Mouse (Mus musculus) lung, embryonic 15.5 days (tissue): ENCODE measurements at regions not wholly inside any gene's neighbourhood (a gene's known extent, or its start where the extent isn't known, plus 50 kb on each side); places are given as distances from the start of the nearest gene placed in this dataset.

ENCODE experiments used
- ATAC-seq: fragments of 200-750 bp; cut with Nextera tagmentation; 2 replicates; pipeline ENCODE4 v1.8.0; 2017; ENCODE audit warnings: moderate number of reproducible peaks, borderline replicate concordance; ENCODE audit not compliant: low FRiP score, low TSS enrichment; ENCODE audit errors: extremely low read depth
- H3K27ac ChIP-seq: fragments of 300-500 bp; sonication (generic); 2 replicates; pipeline ENCODE4 v1.5.1; 2015; ENCODE audit warnings: moderate library complexity, mild to moderate bottlenecking, inconsistent platforms
- H3K27me3 ChIP-seq: fragments of 300-500 bp; sonication (generic); 2 replicates; pipeline ENCODE4 v1.6.1; 2015; ENCODE audit warnings: inconsistent platforms
- H3K36me3 ChIP-seq: fragments of 300-500 bp; sonication (generic); 2 replicates; pipeline ENCODE4 v1.6.1; 2015; ENCODE audit warnings: inconsistent platforms
- H3K4me1 ChIP-seq: fragments of 300-500 bp; sonication (generic); 2 replicates; pipeline ENCODE4 v1.6.1; 2015; ENCODE audit warnings: inconsistent platforms
- H3K4me2 ChIP-seq: fragments of 300-500 bp; sonication (generic); 2 replicates; pipeline ENCODE4 v1.6.1; 2015; ENCODE audit warnings: inconsistent platforms, mild to moderate bottlenecking, moderate library complexity
- H3K4me3 ChIP-seq: fragments of 300-500 bp; sonication (generic); 2 replicates; pipeline ENCODE4 v1.5.1; 2015; ENCODE audit warnings: mild to moderate bottlenecking, inconsistent platforms
- H3K9ac ChIP-seq: fragments of 300-500 bp; sonication (generic); 2 replicates; pipeline ENCODE4 v1.6.1; 2015; ENCODE audit warnings: inconsistent platforms
- H3K9me3 ChIP-seq: fragments of 300-500 bp; sonication (generic); 2 replicates; pipeline ENCODE4 v1.6.1; 2016; ENCODE audit warnings: inconsistent platforms
- WGBS: fragments of 180-500 bp; shearing (Covaris S2); methylation state at CpG from one replicate; pipeline ENCODE4 v1.1.7; 2015; 5-methylcytosine and 5-hydroxymethylcytosine counted together

- H3K4me1 ChIP-seq = no peaks in the 10 kb centered on the region
- no peak overlapping the region for H3K4me3 ChIP-seq
- ATAC-seq = no peak
- H3K4me2 ChIP-seq = no peak overlapping the region
- no peaks in the 10 kb centered on the region for H3K9me3 ChIP-seq
- H3K9ac ChIP-seq = no peak overlapping the region
- WGBS = 68% methylated on average over 5 of the region's 5 CpGs
- no peaks in the 10 kb centered on the region for H3K36me3 ChIP-seq
- no peaks in the 10 kb centered on the region for H3K27me3 ChIP-seq
- H3K27ac ChIP-seq = no peak overlapping the region
Measured at GRCm38 (mm10) chr1:89257945-89258344, 187.7 kb downstream of the Sh3bp4 start.

DNA sequence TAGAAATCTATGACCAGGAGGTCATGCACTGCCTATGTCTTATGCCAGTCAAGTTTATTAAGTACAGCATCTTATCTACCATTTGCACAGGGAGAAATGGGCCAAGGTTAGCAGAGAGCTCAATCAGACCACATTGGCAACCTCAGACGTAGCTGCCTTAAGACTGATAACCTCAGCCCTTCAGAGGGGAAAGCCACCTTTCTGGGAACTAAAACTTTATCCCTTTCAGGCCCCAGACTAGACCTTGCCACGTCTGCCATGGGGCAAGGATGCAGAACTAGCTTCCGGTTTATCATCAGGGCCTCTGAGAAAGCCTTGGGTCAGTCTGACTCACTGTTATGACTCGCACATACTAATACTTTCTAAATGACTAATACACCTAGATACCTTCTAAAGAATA is 188.8 kb upstream of the Agap1 start:
- no peak overlapping the region for H3K9ac ChIP-seq
- H3K27me3 ChIP-seq = no peaks in the 10 kb centered on the region

GRCm38 (mm10) chr1:89268806-89269205 is 185.8 kb upstream of the Agap1 start:
- Histone ChIP-seq H3K27me3 (no peaks in the 10 kb centered on the region), H3K27ac (no peak overlapping the region), H3K9me3 (no peaks in the 10 kb centered on the region), H3K4me2 (no peak overlapping the region), H3K9ac (no peak overlapping the region), H3K4me1 (no peaks in the 10 kb centered on the region), H3K4me3 (no peak overlapping the region), H3K36me3 (no peaks in the 10 kb centered on the region)
- no peak for ATAC-seq
- 39% methylated on average over 2 of the region's 2 CpGs for WGBS

More for the DNA sequence above, 188.8 kb upstream of the Agap1 start:
- Histone ChIP-seq H3K4me2 (no peak overlapping the region), H3K9me3 (no peaks in the 10 kb centered on the region), H3K4me3 (no peak overlapping the region), H3K4me1 (no peaks in the 10 kb centered on the region), H3K36me3 (no peaks in the 10 kb centered on the region), H3K27ac (no peak overlapping the region)
- no peak for ATAC-seq
- WGBS = 68% methylated on average over 4 of the region's 4 CpGs

GRCm38 (mm10) chr1:89271743-89272142 is 182.9 kb upstream of the Agap1 start:
- 53% methylated on average over 8 of the region's 8 CpGs for WGBS
- no peak overlapping the region for H3K4me3 ChIP-seq

GRCm38 (mm10) chr1:89273021-89273420 is 181.6 kb upstream of the Agap1 start:
- H3K9me3 ChIP-seq = no peaks in the 10 kb centered on the region
- ATAC-seq = no peak
- H3K9ac ChIP-seq = no peak overlapping the region
- no peaks in the 10 kb centered on the region for H3K36me3 ChIP-seq
- H3K4me1 ChIP-seq = no peaks in the 10 kb centered on the region
- 78% methylated on average over 10 of the region's 10 CpGs for WGBS
- H3K4me3 ChIP-seq = no peak overlapping the region
- H3K4me2 ChIP-seq = no peak overlapping the region
- H3K27me3 ChIP-seq = no peaks in the 10 kb centered on the region
- no peak overlapping the region for H3K27ac ChIP-seq

More at GRCm38 (mm10) chr1:89271743-89272142, 182.9 kb upstream of the Agap1 start:
- no peaks in the 10 kb centered on the region for H3K4me1 ChIP-seq
- H3K4me2 ChIP-seq = no peak overlapping the region
- no peak for ATAC-seq
- no peaks in the 10 kb centered on the region for H3K27me3 ChIP-seq
- H3K9me3 ChIP-seq = no peaks in the 10 kb centered on the region
- no peak overlapping the region for H3K27ac ChIP-seq
- H3K36me3 ChIP-seq = no peaks in the 10 kb centered on the region
- H3K9ac ChIP-seq = no peak overlapping the region

DNA sequence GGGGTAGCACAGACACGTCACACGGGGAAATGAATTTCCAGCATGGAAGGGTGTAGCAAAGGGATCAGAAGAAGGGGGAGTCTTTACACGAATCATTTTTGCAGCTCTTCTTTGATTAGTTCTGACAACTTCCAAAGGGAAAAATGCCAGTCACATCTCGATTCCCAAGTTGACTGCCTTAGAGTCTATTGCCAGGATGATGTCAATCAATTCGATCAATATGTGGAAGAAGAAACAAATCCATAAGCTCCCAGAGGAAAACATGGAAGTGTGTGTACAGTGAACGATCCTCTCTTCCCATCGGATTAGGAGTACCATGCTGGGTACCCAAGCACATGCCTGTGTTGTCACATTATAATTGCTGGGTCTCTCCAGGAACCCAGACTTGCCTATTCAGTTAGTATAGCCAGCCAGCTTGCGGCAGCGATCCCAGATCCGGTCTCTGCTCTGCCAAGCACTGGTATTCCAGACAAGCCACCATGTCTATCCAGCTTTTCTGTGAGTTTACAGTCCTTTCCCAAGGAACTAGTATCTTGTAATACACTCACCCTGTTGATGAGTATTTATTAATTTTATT is 180.7 kb upstream of the Agap1 start:
- no peak overlapping the region for H3K27ac ChIP-seq
- H3K4me2 ChIP-seq = no peak overlapping the region
- no peak overlapping the region for H3K9ac ChIP-seq
- no peaks in the 10 kb centered on the region for H3K9me3 ChIP-seq
- 85% methylated on average over 10 of the region's 10 CpGs for WGBS
- no peak overlapping the region for H3K4me3 ChIP-seq
- no peaks in the 10 kb centered on the region for H3K36me3 ChIP-seq
- ATAC-seq = no peak
- H3K27me3 ChIP-seq = no peaks in the 10 kb centered on the region
- no peaks in the 10 kb centered on the region for H3K4me1 ChIP-seq

GRCm38 (mm10) chr1:89279382-89279781 is 175.2 kb upstream of the Agap1 start:
- ATAC-seq = no peak
- no peak overlapping the region for H3K27ac ChIP-seq
- no peaks in the 10 kb centered on the region for H3K9me3 ChIP-seq
- H3K4me3 ChIP-seq = no peak overlapping the region
- H3K27me3 ChIP-seq = no peaks in the 10 kb centered on the region
- no peak overlapping the region for H3K9ac ChIP-seq
- 53% methylated on average over 5 of the region's 5 CpGs for WGBS
- no peaks in the 10 kb centered on the region for H3K36me3 ChIP-seq
- H3K4me1 ChIP-seq = 0 out of 2 replicates have a peak, but pooled peaks cover 3% of the 10 kb centered on the region
- H3K4me2 ChIP-seq = no peak overlapping the region

DNA sequence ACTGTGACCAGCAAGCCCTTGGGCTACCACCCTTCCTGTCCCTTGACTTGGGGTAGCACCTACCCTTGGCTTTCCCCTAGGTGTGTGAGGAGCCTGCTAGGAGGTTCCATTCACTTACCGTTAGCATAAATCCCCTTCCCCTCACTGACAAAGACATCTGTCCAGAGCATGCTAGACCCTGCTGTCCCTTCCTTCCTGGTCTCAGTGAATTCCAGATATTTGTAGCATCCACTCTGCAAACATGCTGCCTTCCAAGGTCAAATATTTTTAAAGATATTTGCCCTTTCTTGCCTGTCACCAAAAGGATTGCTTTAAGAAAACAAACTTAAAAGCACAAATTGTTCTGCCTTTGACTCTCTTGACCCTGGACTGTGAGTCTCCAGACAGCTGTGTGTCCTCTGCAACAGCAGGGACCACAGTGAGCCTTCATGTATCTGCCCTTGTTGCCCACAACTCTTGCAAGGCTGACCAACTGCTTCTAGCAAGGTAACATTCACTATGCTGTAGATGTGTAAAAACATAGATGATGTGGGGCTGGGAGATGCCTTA is 173.4 kb upstream of the Agap1 start:
- Histone ChIP-seq H3K4me1 (0 out of 2 replicates have a peak, but pooled peaks cover 3% of the 10 kb centered on the region), H3K9me3 (no peaks in the 10 kb centered on the region), H3K4me2 (no peak overlapping the region), H3K9ac (no peak overlapping the region), H3K27me3 (no peaks in the 10 kb centered on the region), H3K27ac (no peak overlapping the region), H3K4me3 (no peak overlapping the region), H3K36me3 (no peaks in the 10 kb centered on the region)
- WGBS = 36% methylated on average over 1 of the region's 1 CpGs
- no peak for ATAC-seq

DNA sequence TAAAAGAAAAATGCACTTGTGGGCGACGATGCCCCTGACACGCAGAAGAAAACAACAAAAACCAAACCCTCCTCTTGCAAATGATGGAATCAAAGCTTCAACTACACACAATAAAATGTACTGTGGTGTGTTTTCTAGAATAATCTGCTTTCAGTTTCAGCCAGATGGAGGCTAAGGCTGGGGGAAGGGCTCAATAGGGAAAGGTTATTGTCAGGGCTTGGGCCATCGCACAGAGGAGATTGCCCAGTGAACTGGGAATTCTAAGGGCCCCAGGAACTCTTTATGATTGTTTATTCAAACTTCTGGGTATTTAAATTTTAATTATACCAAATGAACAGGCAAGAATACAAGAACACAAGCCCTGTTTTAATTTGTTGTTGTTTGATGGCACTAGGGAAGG is 169.6 kb upstream of the Agap1 start:
- Histone ChIP-seq H3K4me2 (no peak overlapping the region), H3K27me3 (no peaks in the 10 kb centered on the region; the same call in 1 of the 2 replicates), H3K27ac (no peak overlapping the region), H3K4me3 (no peak overlapping the region), H3K4me1 (0 out of 2 replicates have a peak, but pooled peaks cover 3% of the 10 kb centered on the region), H3K36me3 (no peaks in the 10 kb centered on the region), H3K9ac (no peak overlapping the region), H3K9me3 (no peaks in the 10 kb centered on the region)
- WGBS = 87% methylated on average over 4 of the region's 4 CpGs
- no peak for ATAC-seq

DNA sequence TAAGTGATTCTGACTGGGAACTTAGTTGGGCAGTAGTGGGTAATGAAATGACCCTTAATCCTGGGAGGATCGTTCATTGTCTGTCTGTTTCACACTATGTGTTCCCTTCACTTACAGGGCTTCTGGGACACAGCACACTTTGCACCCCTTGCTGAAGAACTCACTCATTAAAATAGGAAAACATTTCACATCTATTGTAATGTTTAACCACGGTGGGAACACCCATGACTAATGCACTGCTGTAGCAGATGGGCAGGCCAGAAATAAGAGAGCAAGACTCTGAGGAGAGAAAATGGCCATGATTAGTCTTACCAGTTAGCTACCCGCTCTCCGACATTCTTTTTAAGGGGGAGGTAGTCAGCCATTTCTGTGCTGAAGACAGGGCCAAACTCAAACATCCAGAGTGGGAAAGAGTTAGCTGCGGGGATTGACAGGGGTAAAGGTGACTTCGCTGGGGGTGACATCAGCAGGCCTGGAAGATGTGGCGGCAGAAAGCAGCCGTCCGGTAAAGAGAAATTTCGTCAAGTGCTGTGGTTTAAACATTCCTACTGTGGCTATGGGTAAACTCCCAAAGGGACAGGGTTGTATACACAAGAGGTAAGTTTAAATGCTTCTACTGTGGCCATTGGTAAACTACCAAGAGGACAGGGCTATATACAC is 167.3 kb upstream of the Agap1 start:
- no peak overlapping the region for H3K4me3 ChIP-seq
- no peak for ATAC-seq
- no peaks in the 10 kb centered on the region for H3K4me1 ChIP-seq
- no peaks in the 10 kb centered on the region; the same call in 1 of the 2 replicates for H3K27me3 ChIP-seq
- no peaks in the 10 kb centered on the region for H3K9me3 ChIP-seq
- no peak overlapping the region for H3K9ac ChIP-seq
- no peak overlapping the region for H3K4me2 ChIP-seq
- H3K27ac ChIP-seq = no peak overlapping the region
- H3K36me3 ChIP-seq = no peaks in the 10 kb centered on the region
- 78% methylated on average over 10 of the region's 10 CpGs for WGBS

GRCm38 (mm10) chr1:89288001-89288400 is 166.6 kb upstream of the Agap1 start:
- ATAC-seq = no peak
- no peak overlapping the region for H3K4me2 ChIP-seq
- no peaks in the 10 kb centered on the region for H3K36me3 ChIP-seq
- H3K27me3 ChIP-seq = no peaks in the 10 kb centered on the region; the same call in 1 of the 2 replicates
- H3K4me1 ChIP-seq = no peaks in the 10 kb centered on the region
- no peak overlapping the region for H3K4me3 ChIP-seq
- H3K27ac ChIP-seq = no peak overlapping the region
- H3K9me3 ChIP-seq = no peaks in the 10 kb centered on the region
- H3K9ac ChIP-seq = no peak overlapping the region

DNA sequence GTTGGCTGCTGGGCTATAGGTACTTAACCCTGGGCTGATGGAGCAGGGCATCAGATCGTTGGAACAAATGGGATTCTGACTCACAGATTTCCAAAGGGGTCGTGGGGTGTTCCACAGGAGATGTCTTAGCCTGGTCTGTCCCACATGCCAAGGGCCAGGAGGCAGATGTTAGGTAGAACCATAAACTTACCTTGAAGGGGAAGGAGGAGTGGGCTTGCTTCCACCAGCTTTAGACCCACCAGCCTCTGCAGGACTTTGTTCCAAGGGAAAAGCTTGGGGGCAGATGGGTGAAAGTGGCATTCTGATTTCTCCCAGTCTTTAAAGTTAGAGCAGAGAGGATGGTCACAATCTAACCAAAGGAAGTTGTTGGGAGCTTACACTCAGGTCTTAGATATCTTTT is 165.7 kb upstream of the Agap1 start:
- H3K27ac ChIP-seq = no peak overlapping the region
- no peaks in the 10 kb centered on the region; the same call in 1 of the 2 replicates for H3K27me3 ChIP-seq
- no peaks in the 10 kb centered on the region for H3K9me3 ChIP-seq
- ATAC-seq = no peak
- H3K9ac ChIP-seq = no peak overlapping the region
- H3K4me3 ChIP-seq = no peak overlapping the region
- WGBS = 73% methylated on average over 2 of the region's 2 CpGs
- no peaks in the 10 kb centered on the region for H3K36me3 ChIP-seq
- H3K4me1 ChIP-seq = no peaks in the 10 kb centered on the region
- H3K4me2 ChIP-seq = no peak overlapping the region
